Mouse (Mus musculus) urinary bladder, postnatal 10 days (tissue): Measurements from ENCODE around the gene Tmem236.

Source experiments
- DNase-seq: peaks from one replicate; pipeline ENCODE4 v3.0.0; 2022; ENCODE audit warnings: low spot score

The Tmem236 gene

DNA sequence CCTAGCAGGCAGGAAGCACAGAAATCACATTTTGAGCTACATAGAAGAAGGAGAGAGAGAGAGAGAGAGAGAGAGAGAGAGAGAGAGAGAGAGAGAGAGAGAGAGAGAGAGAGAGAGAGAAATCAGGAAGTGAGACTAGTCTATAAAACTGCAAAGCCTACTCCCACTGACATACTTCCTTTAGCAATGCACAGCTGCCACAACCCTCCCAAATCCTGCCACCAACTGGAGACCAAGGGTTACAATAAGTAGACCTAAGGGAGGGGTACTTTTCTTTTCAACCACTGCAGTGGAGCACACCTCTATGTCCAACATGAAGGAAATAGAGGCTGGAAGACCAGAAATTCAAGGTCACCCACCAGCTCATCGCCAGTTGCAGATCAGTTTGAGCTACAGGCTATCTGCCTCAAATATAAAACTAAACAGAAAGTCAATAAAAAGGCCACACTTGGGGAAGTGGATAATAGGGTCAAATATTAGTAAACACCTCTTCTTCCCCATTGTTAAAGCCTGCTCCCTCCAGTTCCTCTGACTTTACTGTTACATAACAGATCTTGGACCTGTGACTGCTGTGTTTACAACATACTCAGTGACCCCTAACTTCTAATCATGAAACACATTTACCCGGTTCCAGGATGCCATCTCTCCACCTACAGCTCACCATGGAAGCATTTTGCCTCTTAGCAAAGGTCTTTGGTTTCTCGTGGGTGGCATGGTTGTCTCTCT is 75.7 kb downstream of the Tmem236 start:
- no peak for DNase-seq

DNA sequence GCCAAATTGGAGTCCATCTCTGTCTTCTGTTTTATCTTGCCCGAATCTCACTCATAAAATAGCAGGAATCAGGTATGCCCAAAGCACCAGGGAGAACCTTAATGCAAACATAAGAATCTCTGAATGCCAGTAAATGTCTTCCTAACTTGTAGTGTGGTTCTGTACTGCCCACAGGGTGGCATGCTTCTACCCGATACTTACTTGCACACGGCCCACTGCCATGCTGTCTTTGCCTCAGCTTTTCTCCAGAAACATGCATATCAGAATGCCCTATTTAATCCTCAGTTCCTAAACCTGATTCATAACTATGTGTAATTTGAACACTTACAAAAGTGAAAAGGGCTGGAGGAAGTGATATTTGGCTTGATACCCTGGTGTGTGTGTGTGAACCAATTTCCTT is 77.6 kb downstream of the Tmem236 start:
- DNase-seq = no peak

GRCm38 (mm10) chr2:14258345-14258850 is 84.1 kb downstream of the Tmem236 start:
- DNase-seq = no peak

DNA sequence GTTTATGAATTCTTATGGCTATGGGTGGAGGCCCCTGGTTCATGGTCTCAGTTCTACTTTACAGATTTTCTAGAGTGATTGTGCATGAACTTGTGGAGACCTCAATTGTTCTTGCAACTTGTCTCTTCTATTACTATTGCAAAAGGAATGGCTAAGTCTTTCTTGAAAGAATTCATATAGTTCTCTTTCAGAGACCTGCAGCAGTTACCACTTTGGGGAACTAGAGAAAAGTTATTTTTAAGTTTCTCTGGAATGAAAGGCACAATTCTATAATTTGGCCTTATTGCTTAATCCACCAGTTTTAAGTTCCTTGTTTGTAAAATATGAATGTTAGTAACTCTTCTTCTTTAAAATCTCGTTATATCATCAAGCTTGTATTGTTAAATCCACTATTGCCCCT is 87.8 kb downstream of the Tmem236 start:
- DNase-seq = no peak

DNA sequence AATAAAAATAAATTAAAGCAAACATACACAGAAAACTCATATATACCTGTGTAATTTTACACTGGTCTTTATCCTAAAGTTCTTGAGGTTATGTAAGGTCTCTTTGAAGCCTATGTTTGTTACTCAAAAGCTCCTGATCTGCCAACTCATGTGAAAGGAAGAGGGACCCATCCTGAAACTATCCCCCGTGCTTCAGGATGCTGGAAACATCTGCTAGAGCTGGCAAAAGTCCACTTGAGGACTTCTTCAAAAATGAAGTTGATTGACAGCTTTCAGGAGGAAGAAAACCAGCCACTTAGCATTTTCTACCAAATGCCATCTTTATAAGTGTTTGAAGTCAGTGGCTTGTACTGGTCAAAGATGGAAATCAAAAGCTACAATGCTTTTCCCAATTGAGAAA is 94.8 kb downstream of the Tmem236 start:
- DNase-seq = no peak
